Mouse (Mus musculus) forebrain, embryonic 10.5 days (tissue): ENCODE measurements around the gene B3gat1. TPM values are rescaled to one million over a fixed set of nuclear protein-coding genes. Genes with fewer than 3 reads are reported as not detected.

Experiments
- DNase-seq: peaks from one replicate; pipeline ENCODE4 v3.0.0-alpha.2; 2017; ENCODE audit warnings: low spot score; ENCODE audit errors: extremely low spot score
- H3K27ac ChIP-seq: fragments of 300-500 bp; sonication (generic); 2 replicates; pipeline ENCODE4 v1.5.1; 2016; ENCODE audit warnings: mild to moderate bottlenecking
- H3K27me3 ChIP-seq: fragments of 300-500 bp; sonication (generic); 2 replicates; pipeline ENCODE4 v1.6.1; 2016; ENCODE audit warnings: mild to moderate bottlenecking; ENCODE audit not compliant: poor library complexity, severe bottlenecking
- H3K36me3 ChIP-seq: fragments of 300-500 bp; sonication (generic); replicated peaks from 2 replicates; pipeline ENCODE4 v1.6.1; 2016; ENCODE audit warnings: mild to moderate bottlenecking, moderate library complexity
- H3K4me1 ChIP-seq: fragments of 300-500 bp; sonication (generic); 2 replicates; pipeline ENCODE4 v1.6.1; 2016
- H3K4me3 ChIP-seq: fragments of 300-500 bp; sonication (generic); 2 replicates; pipeline ENCODE4 v1.5.1; 2016; ENCODE audit warnings: mild to moderate bottlenecking, moderate library complexity
- H3K9me3 ChIP-seq: fragments of 300-500 bp; sonication (generic); 2 replicates; pipeline ENCODE4 v1.6.1; 2016; ENCODE audit warnings: mild to moderate bottlenecking, moderate library complexity
- WGBS: fragments of 180-500 bp; shearing (Covaris S2); methylation state at CpG from one replicate; pipeline ENCODE4 v1.1.7; 2016; 5-methylcytosine and 5-hydroxymethylcytosine counted together
- polyA plus RNA-seq: library from polyadenylated mRNA; unstranded; fragments of >200 nt; fragmentation: Nextera tagmentation; extraction: Ambion mirVana; gene quantifications from 2 replicates; pipeline ENCODE4 v1.2.1, GENCODE M21; 2016

The B3gat1 gene
- polyA plus RNA-seq = 1.8 and 2.3 TPM in 2 replicates

GRCm38 (mm10) chr9:26733206-26733891 lies at the start of gene B3gat1:
TSS of gene B3gat1 (plus strand) at chr9:26733728.
- peak; percentile 49 for DNase-seq
- peak within 1 kb of the TSS; percentile 85 for H3K27ac ChIP-seq
- no peaks in the 10 kb centered on the region for H3K36me3 ChIP-seq
- peak within 1 kb of the TSS; percentile 79 for H3K4me3 ChIP-seq
- H3K27me3 ChIP-seq = peaks cover 50% of the 10 kb centered on the region
- H3K4me1 ChIP-seq = peaks cover 26% of the 10 kb centered on the region
- H3K9me3 ChIP-seq = no peaks in the 10 kb centered on the region
- WGBS = under 1% methylated on average over 65 of the region's 65 CpGs

- WGBS = 77% methylated on average over 1 of the region's 1 CpGs
- no peak overlapping the region for H3K4me3 ChIP-seq
- no peak overlapping the region for H3K27ac ChIP-seq
- DNase-seq = no peak
- H3K4me1 ChIP-seq = peaks cover 7% of the 10 kb centered on the region; the same call in 1 of the 2 replicates
- H3K27me3 ChIP-seq = no peaks in the 10 kb centered on the region
- no peaks in the 10 kb centered on the region for H3K9me3 ChIP-seq
- H3K36me3 ChIP-seq = no peaks in the 10 kb centered on the region
Observed at GRCm38 (mm10) chr9:26689171-26689570, 44.4 kb upstream of the B3gat1 start.

DNA sequence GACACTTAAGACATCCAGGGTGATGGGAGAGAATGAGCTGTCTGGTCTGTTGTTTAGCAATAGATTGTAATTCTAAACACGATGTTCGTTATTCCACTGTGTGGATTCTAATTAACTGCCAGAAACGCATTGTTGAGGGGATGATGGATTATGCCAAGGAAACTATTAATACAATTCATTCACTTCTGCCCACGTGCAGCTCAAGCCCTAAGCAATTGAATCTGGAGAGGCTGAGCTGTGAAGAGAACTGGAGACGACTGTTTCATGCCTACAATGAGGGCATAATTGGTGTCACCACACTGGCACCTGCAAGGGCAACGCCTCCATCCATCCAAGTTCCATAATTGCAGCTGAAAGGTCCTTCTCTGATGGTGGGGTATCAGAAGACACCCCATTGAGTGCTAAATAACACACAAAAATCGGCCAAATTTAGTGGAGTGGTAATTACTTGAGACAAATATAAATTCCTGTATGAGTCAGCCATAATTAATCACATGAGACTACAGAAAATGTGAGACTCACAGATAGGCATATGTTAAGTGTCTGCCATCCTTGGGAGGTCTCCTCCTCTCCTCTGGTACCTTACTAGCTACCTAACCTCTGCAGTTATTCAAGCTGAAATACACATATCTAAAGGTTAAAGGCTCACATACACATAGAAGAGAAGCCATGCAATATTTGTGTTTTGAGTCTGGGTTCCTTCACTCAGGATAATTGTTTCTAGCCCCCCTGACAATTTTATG lies 43.4 kb upstream of the B3gat1 start:
- Histone ChIP-seq H3K36me3 (no peaks in the 10 kb centered on the region), H3K27ac (no peak overlapping the region), H3K4me1 (peaks cover 7% of the 10 kb centered on the region; the same call in 1 of the 2 replicates)

GRCm38 (mm10) chr9:26692641-26693040 lies 40.9 kb upstream of the B3gat1 start:
- Histone ChIP-seq H3K4me1 (peaks cover 7% of the 10 kb centered on the region; the same call in 1 of the 2 replicates), H3K9me3 (no peaks in the 10 kb centered on the region), H3K27ac (no peak overlapping the region), H3K36me3 (no peaks in the 10 kb centered on the region), H3K4me3 (no peak overlapping the region), H3K27me3 (no peaks in the 10 kb centered on the region)
- WGBS = 88% methylated on average over 4 of the region's 4 CpGs
- DNase-seq = no peak

More for the DNA sequence above, 43.4 kb upstream of the B3gat1 start:
- H3K27me3 ChIP-seq = no peaks in the 10 kb centered on the region
- H3K9me3 ChIP-seq = no peaks in the 10 kb centered on the region
- no peak overlapping the region for H3K4me3 ChIP-seq
- DNase-seq = no peak
- 57% methylated on average over 7 of the region's 7 CpGs for WGBS

- Histone ChIP-seq H3K4me3 (no peak overlapping the region), H3K9me3 (no peaks in the 10 kb centered on the region), H3K4me1 (peaks cover 6% of the 10 kb centered on the region; the same call in 1 of the 2 replicates), H3K36me3 (no peaks in the 10 kb centered on the region), H3K27me3 (no peaks in the 10 kb centered on the region), H3K27ac (no peak overlapping the region)
- WGBS = 84% methylated on average over 3 of the region's 3 CpGs
- no peak for DNase-seq
Observed at GRCm38 (mm10) chr9:26694656-26695055, 38.9 kb upstream of the B3gat1 start.

- H3K27ac ChIP-seq = no peak overlapping the region
- no peaks in the 10 kb centered on the region for H3K36me3 ChIP-seq
- H3K9me3 ChIP-seq = no peaks in the 10 kb centered on the region
- DNase-seq = no peak
- peaks cover 2% of the 10 kb centered on the region; the same call in 1 of the 2 replicates for H3K4me1 ChIP-seq
- WGBS = 87% methylated on average over 5 of the region's 5 CpGs
- no peaks in the 10 kb centered on the region for H3K27me3 ChIP-seq
- no peak overlapping the region for H3K4me3 ChIP-seq
Observed at GRCm38 (mm10) chr9:26695178-26695577, 38.4 kb upstream of the B3gat1 start.

DNA sequence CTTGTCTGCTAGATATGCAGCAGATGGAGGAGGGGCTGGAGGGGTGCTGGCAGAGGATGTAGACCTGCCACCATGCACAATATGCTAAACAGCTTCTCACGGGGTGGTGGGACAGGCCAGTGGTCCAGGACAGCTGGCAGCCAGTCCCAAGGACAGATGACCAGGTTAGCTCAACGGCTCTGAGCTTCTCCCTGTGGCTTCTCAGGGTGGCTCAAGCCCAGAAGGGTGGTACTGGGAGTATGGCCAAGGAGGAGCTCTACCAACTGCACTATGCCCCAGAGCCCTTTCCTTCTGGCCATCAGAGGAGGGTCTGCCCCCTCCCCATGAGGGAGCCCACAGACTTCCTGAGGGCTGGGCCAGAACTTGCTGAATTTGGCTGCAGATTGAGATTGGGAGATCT lies 35.2 kb upstream of the B3gat1 start:
- H3K36me3 ChIP-seq = no peaks in the 10 kb centered on the region
- DNase-seq = no peak
- H3K4me3 ChIP-seq = no peak overlapping the region
- H3K27me3 ChIP-seq = no peaks in the 10 kb centered on the region
- H3K9me3 ChIP-seq = no peaks in the 10 kb centered on the region
- H3K4me1 ChIP-seq = no peaks in the 10 kb centered on the region
- 89% methylated on average over 2 of the region's 2 CpGs for WGBS
- no peak overlapping the region for H3K27ac ChIP-seq

GRCm38 (mm10) chr9:26700329-26700728 lies 33.2 kb upstream of the B3gat1 start:
- Histone ChIP-seq H3K4me1 (no peaks in the 10 kb centered on the region), H3K36me3 (no peaks in the 10 kb centered on the region), H3K27ac (no peak overlapping the region), H3K9me3 (no peaks in the 10 kb centered on the region), H3K4me3 (no peak overlapping the region), H3K27me3 (no peaks in the 10 kb centered on the region)
- WGBS = 83% methylated on average over 2 of the region's 2 CpGs
- DNase-seq = no peak

DNA sequence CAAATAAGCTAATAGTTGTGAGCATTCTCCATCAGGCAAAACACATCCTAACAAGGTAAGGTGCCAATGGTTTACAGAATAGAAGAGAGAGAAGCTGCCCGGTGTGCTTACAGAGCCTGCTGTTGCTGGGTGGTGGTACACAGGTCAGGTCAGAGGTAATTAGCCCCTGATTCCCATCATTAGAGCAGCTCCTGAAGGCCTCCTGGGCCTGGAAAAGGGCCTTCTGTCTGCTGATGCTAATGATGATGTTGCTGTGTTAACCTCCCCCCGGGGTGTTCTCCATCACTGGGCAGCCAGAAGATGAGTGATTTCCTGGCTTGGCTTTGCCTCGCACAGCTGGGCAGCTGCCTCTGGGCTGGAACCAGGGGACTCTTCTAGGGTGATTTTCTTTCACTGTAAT lies 15.1 kb upstream of the B3gat1 start:
- Histone ChIP-seq H3K4me1 (peaks cover 6% of the 10 kb centered on the region), H3K9me3 (no peaks in the 10 kb centered on the region), H3K36me3 (no peaks in the 10 kb centered on the region), H3K27ac (no peak overlapping the region), H3K4me3 (no peak overlapping the region), H3K27me3 (no peaks in the 10 kb centered on the region)
- 37% methylated on average over 3 of the region's 3 CpGs for WGBS
- DNase-seq = no peak

GRCm38 (mm10) chr9:26721771-26722170 lies 11.8 kb upstream of the B3gat1 start:
- no peaks in the 10 kb centered on the region for H3K9me3 ChIP-seq
- DNase-seq = no peak
- H3K36me3 ChIP-seq = no peaks in the 10 kb centered on the region
- H3K4me1 ChIP-seq = peaks cover 6% of the 10 kb centered on the region
- H3K27ac ChIP-seq = no peak overlapping the region
- WGBS = 70% methylated on average over 7 of the region's 7 CpGs
- H3K4me3 ChIP-seq = no peak overlapping the region
- H3K27me3 ChIP-seq = no peaks in the 10 kb centered on the region

DNA sequence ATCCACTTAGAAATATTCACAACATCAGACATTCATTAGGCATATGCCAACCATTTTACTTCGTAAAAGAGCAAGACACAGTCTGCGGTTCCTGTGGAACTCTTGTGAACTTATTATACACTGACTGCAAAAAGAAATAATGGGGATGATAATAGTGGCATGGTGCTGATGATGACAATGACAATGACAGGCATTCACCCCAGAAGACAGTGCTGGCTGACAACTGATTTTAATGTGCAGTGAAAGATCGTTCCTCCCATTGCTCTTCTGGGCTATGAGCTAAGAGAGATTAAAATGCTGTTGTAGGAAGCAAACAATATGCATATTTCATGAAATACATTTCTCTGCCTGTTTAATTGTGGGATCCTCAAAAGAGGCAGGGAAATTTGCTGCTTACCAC lies 7.8 kb upstream of the B3gat1 start:
- DNase-seq = no peak
- Histone ChIP-seq H3K27me3 (no peaks in the 10 kb centered on the region), H3K27ac (no peak overlapping the region), H3K36me3 (no peaks in the 10 kb centered on the region), H3K4me3 (no peak overlapping the region), H3K9me3 (no peaks in the 10 kb centered on the region), H3K4me1 (no peaks in the 10 kb centered on the region)
- 91% methylated on average over 3 of the region's 3 CpGs for WGBS

DNA sequence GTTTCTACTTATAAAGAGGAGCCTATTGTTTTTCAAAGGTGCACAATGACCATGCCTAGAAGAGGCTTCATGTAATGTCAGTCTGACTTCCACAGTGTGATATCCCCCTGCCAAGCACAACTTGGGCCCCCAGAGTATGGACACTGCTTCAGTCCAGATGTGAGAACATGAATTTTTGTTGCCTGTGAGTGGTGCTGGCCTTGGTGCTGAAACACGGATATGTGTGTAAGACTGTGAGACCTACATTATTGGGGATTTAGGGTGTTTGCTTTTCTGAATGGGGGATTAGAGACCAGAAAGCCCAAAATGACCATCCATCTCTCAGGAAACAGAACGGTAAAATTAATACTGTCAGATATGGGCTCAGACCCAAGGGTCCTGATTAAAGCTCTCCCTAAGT lies 6.1 kb upstream of the B3gat1 start:
- Histone ChIP-seq H3K4me1 (no peaks in the 10 kb centered on the region), H3K4me3 (no peak overlapping the region), H3K36me3 (no peaks in the 10 kb centered on the region), H3K9me3 (no peaks in the 10 kb centered on the region), H3K27ac (no peak overlapping the region), H3K27me3 (peaks cover 11% of the 10 kb centered on the region)
- peak; percentile 35 for DNase-seq
- 69% methylated on average over 2 of the region's 2 CpGs for WGBS

DNA sequence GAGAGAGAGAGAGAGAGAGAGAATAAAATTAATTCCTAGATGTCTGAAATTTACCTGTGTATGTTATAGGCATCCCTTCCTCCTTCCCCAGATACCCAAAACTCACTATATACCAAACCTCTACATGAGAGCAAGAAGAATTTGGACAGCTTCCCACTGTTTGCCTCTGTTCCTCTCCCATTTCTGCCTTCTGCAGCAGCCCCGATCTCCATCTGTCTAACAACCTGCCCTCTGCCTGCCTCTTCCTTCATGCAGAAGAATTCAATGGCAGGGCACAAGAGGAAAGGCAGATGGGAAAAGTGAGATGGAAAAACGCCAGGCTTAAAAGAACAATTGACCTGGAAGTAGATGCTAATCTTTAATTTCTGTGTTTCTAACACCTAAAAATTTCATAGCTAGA lies 5.0 kb upstream of the B3gat1 start:
- H3K27me3 ChIP-seq = peaks cover 22% of the 10 kb centered on the region
- no peaks in the 10 kb centered on the region for H3K36me3 ChIP-seq
- H3K4me3 ChIP-seq = no peak overlapping the region
- DNase-seq = no peak
- WGBS = 82% methylated on average over 2 of the region's 2 CpGs
- no peak overlapping the region for H3K27ac ChIP-seq
- no peaks in the 10 kb centered on the region for H3K9me3 ChIP-seq
- H3K4me1 ChIP-seq = peaks cover 7% of the 10 kb centered on the region
